Mouse (Mus musculus) heart, embryonic 10.5 days (tissue): ENCODE results near the gene Gdpd4. TPM values are rescaled to one million over a fixed set of nuclear protein-coding genes. Genes with fewer than 3 reads are reported as not detected.

Experiments
- DNase-seq: peaks from one replicate; pipeline ENCODE4 v3.0.0-alpha.2; 2017; ENCODE audit warnings: low spot score
- H3K27ac ChIP-seq: fragments of 300-500 bp; sonication (generic); 2 replicates; pipeline ENCODE4 v1.5.1; 2016; ENCODE audit warnings: mild to moderate bottlenecking
- H3K27me3 ChIP-seq: fragments of 300-500 bp; sonication (generic); 2 replicates; pipeline ENCODE4 v1.6.1; 2016; ENCODE audit warnings: mild to moderate bottlenecking; ENCODE audit not compliant: poor library complexity, insufficient read depth, severe bottlenecking
- H3K36me3 ChIP-seq: fragments of 300-500 bp; sonication (generic); 2 replicates; pipeline ENCODE4 v1.6.1; 2016; ENCODE audit warnings: mild to moderate bottlenecking, moderate library complexity
- H3K4me1 ChIP-seq: fragments of 300-500 bp; sonication (generic); 2 replicates; pipeline ENCODE4 v1.6.1; 2016; ENCODE audit warnings: mild to moderate bottlenecking
- H3K4me3 ChIP-seq: fragments of 300-500 bp; sonication (generic); 2 replicates; pipeline ENCODE4 v1.5.1; 2016; ENCODE audit warnings: mild to moderate bottlenecking, moderate library complexity
- H3K9me3 ChIP-seq: fragments of 300-500 bp; sonication (generic); 2 replicates; pipeline ENCODE4 v1.6.1; 2016; ENCODE audit warnings: mild to moderate bottlenecking, moderate library complexity
- WGBS: fragments of 180-500 bp; shearing (Covaris S2); methylation state at CpG from one replicate; pipeline ENCODE4 v1.1.7; 2016; 5-methylcytosine and 5-hydroxymethylcytosine counted together
- polyA plus RNA-seq: library from polyadenylated mRNA; unstranded; fragments of >200 nt; fragmentation: Nextera tagmentation; extraction: Ambion mirVana; gene quantifications from 2 replicates; pipeline ENCODE4 v1.2.1, GENCODE M21; 2016

Gdpd4 gene
- polyA plus RNA-seq, 1 experiment from 2014 or later = 0.06 TPM

GRCm38 (mm10) chr7:98048101-98048824 is 128.5 kb downstream of the Gdpd4 start:
- DNase-seq = no peak
- no peaks in the 10 kb centered on the region for H3K36me3 ChIP-seq
- no peaks in the 10 kb centered on the region for H3K27me3 ChIP-seq
- 74% methylated on average over 9 of the region's 9 CpGs for WGBS
- no peak overlapping the region for H3K27ac ChIP-seq
- H3K4me1 ChIP-seq = 0 out of 2 replicates have a peak, but pooled peaks cover 4% of the 10 kb centered on the region
- H3K4me3 ChIP-seq = no peak overlapping the region
- no peaks in the 10 kb centered on the region for H3K9me3 ChIP-seq

GRCm38 (mm10) chr7:98051980-98052379 is 132.2 kb downstream of the Gdpd4 start:
- Histone ChIP-seq H3K4me1 (0 out of 2 replicates have a peak, but pooled peaks cover 4% of the 10 kb centered on the region), H3K27ac (no peak overlapping the region), H3K4me3 (no peak overlapping the region), H3K36me3 (no peaks in the 10 kb centered on the region), H3K27me3 (no peaks in the 10 kb centered on the region), H3K9me3 (no peaks in the 10 kb centered on the region)
- WGBS = 18% methylated on average over 8 of the region's 8 CpGs
- DNase-seq = no peak

GRCm38 (mm10) chr7:98054461-98054860 is 134.7 kb downstream of the Gdpd4 start:
- Histone ChIP-seq H3K4me3 (no peak overlapping the region), H3K4me1 (0 out of 2 replicates have a peak, but pooled peaks cover 4% of the 10 kb centered on the region), H3K27me3 (no peaks in the 10 kb centered on the region), H3K27ac (no peak overlapping the region), H3K36me3 (no peaks in the 10 kb centered on the region), H3K9me3 (no peaks in the 10 kb centered on the region)
- 82% methylated on average over 9 of the region's 9 CpGs for WGBS
- DNase-seq = peak; percentile 73

- Histone ChIP-seq H3K4me3 (no peak overlapping the region), H3K9me3 (no peaks in the 10 kb centered on the region), H3K4me1 (0 out of 2 replicates have a peak, but pooled peaks cover 4% of the 10 kb centered on the region), H3K27me3 (no peaks in the 10 kb centered on the region), H3K36me3 (no peaks in the 10 kb centered on the region), H3K27ac (no peak overlapping the region)
- DNase-seq = peak; percentile 70
- WGBS = 84% methylated on average over 8 of the region's 8 CpGs
These were observed 135.2 kb downstream of the Gdpd4 start for GRCm38 (mm10) chr7:98054942-98055341.

- H3K4me3 ChIP-seq = no peak overlapping the region
- H3K27me3 ChIP-seq = no peaks in the 10 kb centered on the region
- WGBS = 79% methylated on average over 11 of the region's 11 CpGs
- 0 out of 2 replicates have a peak, but pooled peaks cover 7% of the 10 kb centered on the region for H3K4me1 ChIP-seq
- H3K9me3 ChIP-seq = no peaks in the 10 kb centered on the region
- peaks cover 18% of the 10 kb centered on the region; the same call in 1 of the 2 replicates for H3K36me3 ChIP-seq
- H3K27ac ChIP-seq = no peak overlapping the region
- DNase-seq = no peak
These were observed 146.5 kb downstream of the Gdpd4 start for GRCm38 (mm10) chr7:98066229-98066628.

- peak; percentile 89 for DNase-seq
- Histone ChIP-seq H3K27me3 (no peaks in the 10 kb centered on the region), H3K36me3 (peaks cover 24% of the 10 kb centered on the region), H3K9me3 (no peaks in the 10 kb centered on the region), H3K4me1 (no peaks in the 10 kb centered on the region), H3K27ac (no peak overlapping the region), H3K4me3 (no peak overlapping the region)
- 29% methylated on average over 5 of the region's 5 CpGs for WGBS
These were observed 151.9 kb downstream of the Gdpd4 start for GRCm38 (mm10) chr7:98071620-98072019.

GRCm38 (mm10) chr7:98077453-98077852 is 157.7 kb downstream of the Gdpd4 start:
- 79% methylated on average over 11 of the region's 11 CpGs for WGBS
- DNase-seq = no peak
- H3K4me1 ChIP-seq = peaks cover 13% of the 10 kb centered on the region; the same call in 1 of the 2 replicates
- peak overlapping the region; percentile 4; the same call in 1 of the 2 replicates for H3K27ac ChIP-seq
- H3K27me3 ChIP-seq = no peaks in the 10 kb centered on the region
- H3K9me3 ChIP-seq = no peaks in the 10 kb centered on the region
- peaks cover 37% of the 10 kb centered on the region for H3K36me3 ChIP-seq
- no peak overlapping the region for H3K4me3 ChIP-seq

- H3K36me3 ChIP-seq = peaks cover 14% of the 10 kb centered on the region
- no peaks in the 10 kb centered on the region for H3K9me3 ChIP-seq
- 35% methylated on average over 5 of the region's 5 CpGs for WGBS
- H3K27ac ChIP-seq = peak overlapping the region; percentile 72
- H3K27me3 ChIP-seq = no peaks in the 10 kb centered on the region
- H3K4me1 ChIP-seq = peaks cover 42% of the 10 kb centered on the region
- H3K4me3 ChIP-seq = no peak overlapping the region
- no peak for DNase-seq
These were observed 162.6 kb downstream of the Gdpd4 start for GRCm38 (mm10) chr7:98082376-98082775.

GRCm38 (mm10) chr7:98084541-98085293 is 165.0 kb downstream of the Gdpd4 start:
- 32% methylated on average over 12 of the region's 12 CpGs for WGBS
- no peak for DNase-seq
- H3K36me3 ChIP-seq = peaks cover 3% of the 10 kb centered on the region; the same call in 1 of the 2 replicates
- no peaks in the 10 kb centered on the region for H3K27me3 ChIP-seq
- H3K27ac ChIP-seq = peak overlapping the region; percentile 67
- H3K9me3 ChIP-seq = no peaks in the 10 kb centered on the region
- H3K4me3 ChIP-seq = peak overlapping the region; percentile 23; the same call in 1 of the 2 replicates
- H3K4me1 ChIP-seq = peaks cover 40% of the 10 kb centered on the region

- Histone ChIP-seq H3K27ac (peak overlapping the region; percentile 56), H3K9me3 (no peaks in the 10 kb centered on the region), H3K36me3 (peaks cover under 1% of the 10 kb centered on the region; the same call in 1 of the 2 replicates), H3K27me3 (no peaks in the 10 kb centered on the region), H3K4me1 (peaks cover 40% of the 10 kb centered on the region), H3K4me3 (peak overlapping the region; percentile 23; the same call in 1 of the 2 replicates)
- DNase-seq = no peak
- WGBS = 56% methylated on average over 7 of the region's 7 CpGs
These were observed 165.6 kb downstream of the Gdpd4 start for GRCm38 (mm10) chr7:98085314-98085713.

- 47% methylated on average over 2 of the region's 2 CpGs for WGBS
These were observed 166.6 kb downstream of the Gdpd4 start for GRCm38 (mm10) chr7:98086346-98086745.

GRCm38 (mm10) chr7:98095852-98096251 is 176.1 kb downstream of the Gdpd4 start:
- 90% methylated on average over 4 of the region's 4 CpGs for WGBS
- Histone ChIP-seq H3K27me3 (no peaks in the 10 kb centered on the region), H3K36me3 (peaks cover 19% of the 10 kb centered on the region), H3K4me1 (no peaks in the 10 kb centered on the region), H3K27ac (no peak overlapping the region), H3K9me3 (peaks cover 5% of the 10 kb centered on the region; the same call in 1 of the 2 replicates), H3K4me3 (no peak overlapping the region)
- no peak for DNase-seq

More at GRCm38 (mm10) chr7:98086346-98086745, 166.6 kb downstream of the Gdpd4 start:
- Histone ChIP-seq H3K4me1 (peaks cover 40% of the 10 kb centered on the region), H3K36me3 (no peaks in the 10 kb centered on the region), H3K27ac (no peak overlapping the region), H3K9me3 (no peaks in the 10 kb centered on the region), H3K4me3 (no peak overlapping the region), H3K27me3 (no peaks in the 10 kb centered on the region)
- no peak for DNase-seq

- no peak for DNase-seq
- Histone ChIP-seq H3K36me3 (peaks cover 19% of the 10 kb centered on the region), H3K9me3 (peaks cover 5% of the 10 kb centered on the region; the same call in 1 of the 2 replicates), H3K4me3 (no peak overlapping the region), H3K4me1 (0 out of 2 replicates have a peak, but pooled peaks cover 3% of the 10 kb centered on the region), H3K27me3 (no peaks in the 10 kb centered on the region), H3K27ac (no peak overlapping the region)
- 84% methylated on average over 8 of the region's 8 CpGs for WGBS
These were observed 177.8 kb downstream of the Gdpd4 start for GRCm38 (mm10) chr7:98097557-98097956.
